Mouse (Mus musculus) adrenal gland, adult (tissue): ENCODE results near the gene Fam222b.
"Not testable (repeated sequence)": the region's sequence is repeated elsewhere in the genome, so short reads cannot be mapped to it uniquely, and the experiment has no call there.

Experiments
- DNase-seq, 2 experiments: peaks; one replicate each; pipeline ENCODE4 v3.0.0; 2022 to 2023; ENCODE audit warnings: low spot score in 1 of 2; ENCODE audit not compliant: inconsistent age in 2 of 2

The Fam222b gene

DNA sequence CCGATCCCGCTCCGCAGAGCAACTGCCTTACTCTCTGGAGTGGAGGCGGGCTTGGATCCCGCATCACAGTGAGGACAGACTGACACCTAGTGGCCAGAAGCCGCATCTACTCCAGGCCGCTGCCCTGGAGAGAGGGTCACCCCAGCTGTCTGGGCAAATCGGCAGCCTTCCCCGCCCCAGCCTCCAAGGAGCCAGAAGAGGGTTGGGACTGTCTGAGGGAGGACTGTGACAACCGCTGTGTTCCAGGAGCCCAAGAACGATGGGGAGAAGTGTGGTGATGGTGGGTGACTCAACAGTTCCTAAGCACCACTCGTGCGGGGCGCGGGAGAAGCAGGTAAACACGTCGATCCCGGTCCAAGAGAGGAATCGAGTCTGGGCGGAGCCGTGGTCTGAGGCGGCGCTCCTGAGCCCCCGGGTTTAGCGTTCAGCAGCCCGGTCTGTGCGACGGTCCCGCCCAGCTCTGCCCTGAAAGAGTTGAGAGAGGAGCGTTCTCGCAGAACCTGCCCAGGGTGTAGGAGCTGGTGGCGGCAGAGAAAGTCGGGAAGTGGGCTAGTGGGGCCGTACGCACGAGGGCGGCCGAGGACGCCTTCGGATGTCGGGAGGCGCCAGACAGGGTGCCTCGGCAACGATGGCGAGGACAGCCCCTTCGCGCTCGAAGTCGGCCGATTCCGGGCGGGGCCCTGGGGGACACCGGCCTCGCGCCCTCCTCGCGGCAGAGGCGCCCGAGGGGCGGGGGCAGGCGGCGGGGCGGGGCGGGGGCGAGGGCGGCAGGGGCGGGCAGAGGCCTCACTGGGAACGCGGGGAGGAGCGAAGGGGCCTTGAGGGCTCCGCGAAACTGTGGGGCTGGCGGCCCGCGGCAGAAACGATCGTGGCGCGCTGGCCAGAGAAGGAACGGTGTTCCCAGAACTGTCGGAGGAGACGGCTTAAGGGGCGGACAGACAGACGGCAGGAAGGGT, 83.7 kb downstream of the Fam222b start:
- DNase-seq = peak; percentile 97 to 99

DNA sequence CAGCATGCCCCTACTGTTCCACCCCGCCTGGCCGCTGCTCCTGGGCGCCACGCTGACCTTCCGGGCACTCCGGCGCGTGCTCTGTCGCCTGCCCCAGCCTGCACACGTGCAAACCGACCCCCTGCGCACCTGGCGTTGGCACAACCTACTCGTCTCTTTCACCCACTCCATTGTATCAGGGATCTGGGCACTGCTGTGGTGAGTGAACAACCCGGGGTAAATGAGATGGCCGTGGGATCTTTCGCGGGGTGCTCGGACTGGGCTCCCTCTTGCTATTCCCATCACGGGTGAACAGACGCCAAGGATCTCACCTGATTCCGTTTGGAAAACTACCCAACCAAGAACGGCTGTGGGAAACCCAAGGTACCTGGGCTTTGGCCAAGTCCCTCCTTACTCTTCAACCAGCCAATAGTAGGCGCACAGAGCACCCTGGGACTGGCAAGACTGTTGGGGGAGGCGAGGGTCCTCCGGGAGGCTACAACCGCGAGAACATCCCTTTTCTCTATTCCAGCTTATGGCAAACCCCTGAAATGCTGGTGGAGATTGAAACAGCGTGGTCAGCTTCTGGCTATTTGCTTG, 84.5 kb downstream of the Fam222b start:
- peak; percentile 80 to 91 for DNase-seq

DNA sequence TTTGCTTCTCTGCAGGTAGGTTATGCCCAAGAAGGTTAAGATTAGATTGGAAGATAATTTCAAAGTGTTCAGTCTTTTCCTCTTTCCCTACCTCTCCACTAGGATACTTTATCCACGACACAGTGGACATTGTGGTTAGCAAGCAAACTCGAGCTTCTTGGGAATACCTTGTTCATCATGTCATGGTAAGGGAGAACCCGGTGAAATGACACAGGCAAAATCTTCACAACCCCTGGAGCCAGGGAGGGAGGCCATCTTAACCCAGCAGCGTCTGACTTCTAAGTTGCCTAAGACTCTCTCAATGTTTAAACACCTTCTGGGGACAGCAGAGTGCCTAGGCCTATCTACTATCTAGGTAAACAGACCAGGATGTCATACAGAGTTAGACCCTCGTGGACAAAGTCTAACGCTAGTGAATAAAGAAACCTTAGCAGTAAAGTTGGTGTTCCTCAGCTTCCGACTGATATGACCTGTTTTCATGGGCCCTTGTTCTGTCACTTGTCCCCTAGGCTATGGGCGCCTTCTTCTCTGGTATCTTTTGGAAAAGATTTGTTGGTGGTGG, 85.1 kb downstream of the Fam222b start:
- DNase-seq = peak in 1 of 2 experiments; percentile 14

- DNase-seq = peak; percentile 17 to 52
Observed at GRCm38 (mm10) chr11:78180081-78180761, 85.8 kb downstream of the Fam222b start.

- DNase-seq = peak; percentile 23 to 73
Observed at GRCm38 (mm10) chr11:78181830-78182357, 87.4 kb downstream of the Fam222b start.

DNA sequence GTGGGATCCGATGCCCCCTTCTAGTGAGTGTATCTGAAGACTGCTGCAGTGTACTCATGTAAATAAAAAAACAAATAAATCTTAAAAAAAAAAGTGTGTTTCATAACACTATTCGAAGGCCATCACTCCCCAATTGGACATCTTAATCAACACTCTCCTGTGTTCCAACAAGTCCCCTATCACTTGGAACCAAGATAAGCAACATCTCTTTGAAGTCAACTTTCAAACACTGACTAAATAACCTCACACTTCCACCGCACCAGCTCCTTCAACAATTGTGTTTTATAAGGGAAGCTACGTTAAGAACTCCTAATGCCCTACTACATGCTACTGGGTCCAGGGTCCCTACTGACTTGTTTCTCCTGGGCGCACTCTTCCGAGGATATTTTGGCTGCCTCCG, 88.0 kb downstream of the Fam222b start:
- DNase-seq = no peak

DNA sequence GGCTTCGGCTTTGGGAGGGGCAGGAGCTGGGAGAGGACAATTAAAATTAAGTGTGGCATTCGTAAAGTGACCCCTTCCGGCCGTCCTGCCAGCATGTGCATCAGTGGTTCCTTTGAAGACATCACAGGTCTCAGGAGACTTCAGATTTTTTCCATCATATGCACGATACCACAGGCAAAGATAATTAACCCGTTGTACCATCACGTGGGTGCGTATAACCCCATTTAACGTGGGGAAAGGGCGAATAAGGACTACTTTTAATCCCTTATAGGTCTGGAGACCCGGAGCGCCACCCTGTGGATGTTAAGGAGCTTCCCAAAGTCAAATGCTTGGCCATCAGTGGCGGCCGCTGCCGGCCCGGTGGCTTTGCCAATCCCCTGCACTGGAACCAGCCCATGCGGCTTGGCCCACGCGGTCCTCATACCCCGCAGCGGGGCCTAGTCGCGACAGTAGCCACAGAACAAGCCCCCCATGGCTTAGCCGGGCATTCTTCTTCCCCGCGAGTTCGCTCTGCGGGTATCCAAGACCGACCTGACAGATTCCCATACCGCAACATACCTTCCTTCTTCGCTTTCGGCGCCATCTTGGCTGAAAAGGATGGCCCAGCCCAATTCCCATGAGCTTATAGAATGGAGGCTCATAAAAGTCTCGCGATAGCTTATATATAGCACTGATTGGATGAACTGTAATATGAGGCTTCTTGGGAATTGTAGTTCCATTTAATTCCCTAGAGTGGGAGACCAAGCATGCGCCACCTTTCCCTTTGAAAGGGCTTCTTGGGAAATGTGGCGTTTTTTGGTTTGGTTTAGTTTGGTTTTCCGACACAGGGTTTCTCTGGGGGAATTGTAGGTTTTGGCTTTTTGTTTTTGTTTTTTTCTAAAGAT, 88.7 kb downstream of the Fam222b start, which contains the start of gene Rpl23a:
TSS of gene Rpl23a (minus strand) at position 624 of the 884 bp plus-strand sequence.
- peak; percentile 87 to 97 for DNase-seq

- peak; percentile 30 to 66 for DNase-seq
Observed at GRCm38 (mm10) chr11:78183884-78184514, 89.5 kb downstream of the Fam222b start.

DNA sequence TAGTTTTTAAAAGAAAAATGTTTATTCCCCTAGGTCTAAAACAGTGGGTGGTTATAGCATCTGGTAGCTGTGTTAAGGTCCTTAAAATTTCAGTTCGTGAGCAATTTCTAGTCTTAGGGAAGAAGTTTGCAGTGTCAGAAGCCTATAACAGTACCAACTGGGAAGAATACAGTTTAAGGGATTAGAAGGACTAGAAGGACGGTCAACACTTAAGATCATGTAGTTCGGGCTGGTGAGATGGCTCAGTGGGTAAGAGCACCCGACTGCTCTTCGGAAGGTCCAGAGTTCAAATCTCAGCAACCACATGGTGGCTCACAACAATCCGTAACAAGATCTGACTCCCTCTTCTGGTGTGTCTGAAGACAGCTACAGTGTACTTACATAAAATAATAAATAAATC, 90.2 kb downstream of the Fam222b start:
- DNase-seq = not testable (repeated sequence)

DNA sequence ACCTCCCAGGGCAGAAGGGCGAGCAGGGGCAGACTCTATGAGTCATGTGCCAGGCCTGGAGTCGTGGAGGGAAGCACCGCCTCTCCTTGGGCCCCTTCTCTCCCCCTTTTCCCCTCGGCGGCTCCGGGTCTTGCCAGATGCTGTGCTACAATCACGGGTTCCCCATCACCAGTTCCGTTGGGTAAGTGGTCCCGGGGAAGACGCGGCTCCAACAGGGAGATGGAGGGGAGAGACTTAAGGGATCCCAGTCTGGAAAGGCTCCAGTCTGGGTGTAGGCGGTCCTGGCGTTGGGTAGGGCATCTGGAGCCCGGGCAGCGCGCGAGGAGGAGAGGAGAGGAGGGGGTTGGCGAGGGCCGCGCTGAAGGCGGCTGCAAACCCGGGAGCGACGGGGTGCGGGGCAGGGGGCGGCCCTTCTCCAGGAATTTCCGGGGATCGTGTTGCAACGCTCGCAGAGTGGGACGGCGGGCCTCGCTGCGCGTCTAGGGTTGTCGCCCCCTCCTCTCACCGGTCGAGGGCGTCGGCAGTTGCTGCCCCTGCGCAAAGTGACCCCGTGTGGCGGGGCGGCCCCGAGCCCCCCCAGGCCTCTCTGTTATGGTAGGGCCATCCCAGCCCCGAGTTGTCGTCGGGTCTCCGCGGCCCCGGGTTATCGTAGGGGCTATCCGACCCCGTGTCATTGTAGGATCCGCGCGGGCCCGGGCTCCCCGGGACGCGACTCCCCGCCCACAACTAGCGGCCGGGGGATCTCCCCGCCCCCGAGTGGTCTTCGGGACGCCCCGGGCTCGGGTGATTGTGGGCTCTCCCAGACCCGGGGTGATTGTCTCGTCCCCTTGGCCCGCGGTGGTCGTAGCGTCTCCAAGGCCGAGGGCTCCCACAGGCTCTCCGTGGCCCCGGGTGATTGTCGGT, 94.1 kb downstream of the Fam222b start, which contains the start of gene Rab34:
TSS of gene Rab34 (plus strand) at position 100 of the 903 bp plus-strand sequence.
- peak; percentile 83 to 93 for DNase-seq

DNA sequence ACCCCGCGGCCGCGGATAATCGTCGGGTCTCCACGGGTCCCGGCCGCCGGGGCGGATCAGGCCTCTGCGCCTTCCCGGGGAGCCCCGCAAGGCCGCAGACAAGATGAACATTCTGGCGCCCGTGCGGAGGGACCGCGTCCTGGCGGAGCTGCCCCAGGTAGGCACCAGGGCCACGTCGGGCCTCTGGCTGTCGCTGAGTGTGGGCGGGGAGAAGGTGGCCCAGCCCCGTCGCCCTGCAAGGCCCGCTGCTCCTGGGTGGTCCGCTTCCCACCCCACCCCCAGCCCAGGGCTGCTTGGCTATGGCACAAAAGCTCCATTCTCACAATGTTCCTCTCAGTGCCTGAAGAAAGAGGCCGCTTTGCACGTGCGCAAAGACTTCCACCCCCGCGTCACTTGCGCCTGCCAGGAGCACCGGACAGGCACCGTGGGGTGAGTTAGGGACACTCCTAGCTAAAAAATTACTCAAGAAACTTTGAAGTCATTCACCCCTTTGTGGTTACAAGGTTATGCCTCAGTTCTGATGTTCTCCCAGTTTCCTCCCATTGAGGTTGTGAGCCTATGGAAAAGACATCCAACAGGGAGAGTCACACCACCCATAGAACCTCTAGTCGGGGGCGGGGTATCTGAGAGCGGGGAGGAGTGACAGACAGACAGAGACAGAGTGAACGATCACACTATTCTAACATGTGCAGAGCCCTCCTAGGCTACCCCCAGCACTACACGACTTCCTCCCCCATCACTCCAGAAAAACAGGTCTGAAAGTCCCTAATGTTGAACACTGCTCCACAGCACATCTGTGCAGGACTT, 95.0 kb downstream of the Fam222b start:
- peak; percentile 79 to 88 for DNase-seq

DNA sequence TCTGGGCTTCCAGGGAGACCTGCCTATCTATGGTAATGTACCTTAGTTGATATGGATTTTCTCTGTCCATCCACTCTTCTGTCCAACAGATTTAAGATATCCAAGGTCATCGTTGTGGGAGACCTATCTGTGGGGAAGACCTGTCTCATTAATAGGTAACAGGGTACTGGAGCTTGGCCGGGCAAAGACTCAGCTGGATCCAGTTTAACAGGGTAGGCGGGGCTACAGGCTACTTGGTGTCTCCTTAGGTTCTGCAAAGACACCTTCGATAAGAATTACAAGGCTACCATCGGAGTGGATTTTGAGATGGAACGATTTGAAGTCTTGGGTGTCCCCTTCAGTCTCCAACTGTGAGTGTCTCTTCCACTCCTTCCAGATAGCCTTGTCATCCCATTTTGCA, 95.6 kb downstream of the Fam222b start:
- DNase-seq = peak in 1 of 2 experiments; percentile 43

GRCm38 (mm10) chr11:78193113-78193512, 98.7 kb downstream of the Fam222b start, which contains the start of gene Proca1:
TSS of gene Proca1 (plus strand) at chr11:78193392.
- no peak for DNase-seq

GRCm38 (mm10) chr11:78194411-78195100, 100.1 kb downstream of the Fam222b start:
- peak; percentile 87 to 97 for DNase-seq

DNA sequence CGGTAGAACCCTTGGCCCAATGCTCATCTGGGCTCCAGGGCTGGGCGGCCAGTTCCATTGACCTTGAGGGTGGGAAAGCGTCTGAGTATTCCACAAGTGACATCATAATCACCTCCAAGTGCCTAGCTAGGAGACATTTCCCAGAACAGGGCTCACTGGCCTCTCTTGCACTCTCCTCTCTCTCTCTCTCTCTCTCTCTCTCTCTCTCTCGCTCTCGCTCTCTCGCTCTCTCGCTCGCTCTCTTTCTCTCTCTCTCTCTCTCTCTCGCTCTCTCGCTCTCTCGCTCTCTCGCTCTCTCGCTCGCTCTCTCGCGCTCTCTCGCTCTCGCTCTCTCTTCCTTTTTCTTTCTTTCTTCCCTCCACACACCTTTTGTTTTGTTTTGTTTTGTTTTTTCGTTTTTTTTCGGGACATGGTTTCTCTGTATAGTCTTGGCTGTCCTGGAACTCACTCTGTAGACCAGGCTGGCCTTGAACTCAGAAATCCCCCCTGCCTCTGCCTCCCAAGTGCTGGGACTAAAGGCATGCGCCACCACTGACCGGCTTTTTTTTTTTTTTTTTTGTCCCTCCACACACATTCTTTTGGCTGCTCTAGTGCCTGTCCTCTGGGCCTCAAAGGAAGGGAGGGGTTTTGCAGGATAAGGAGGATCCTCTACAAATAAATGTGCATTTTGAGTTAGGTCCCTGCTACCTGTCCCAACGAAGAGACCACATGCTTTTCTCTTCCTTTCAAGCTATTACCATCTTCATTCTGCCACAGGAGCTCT, 100.8 kb downstream of the Fam222b start:
- no peak for DNase-seq

- no peak for DNase-seq
Observed at GRCm38 (mm10) chr11:78202372-78202771, 107.9 kb downstream of the Fam222b start.
